Mouse (Mus musculus): ENCODE data around the gene Pou2f3. TPM values are rescaled to one million over a fixed set of nuclear protein-coding genes. Genes with fewer than 3 reads are reported as not detected.

The Pou2f3 gene
- polyA plus RNA-seq, 1 experiment, result not detected

GRCm38 (mm10) chr9:43076163-43076562 is 134.0 kb downstream of the Pou2f3 start:
- Histone ChIP-seq H3K36me3 (ENCODE audit: control insufficient read depth, insufficient read depth) (no peaks in the 10 kb centered on the region), H3K27me3 (ENCODE audit: control insufficient read depth, insufficient read depth, insufficient read length) (no peaks in the 10 kb centered on the region), H3ac (ENCODE audit: control insufficient read depth, insufficient read length) (no peak overlapping the region), H3K4me2 (ENCODE audit: low read depth) (no peak overlapping the region), H3K79me2 (ENCODE audit: control insufficient read depth, insufficient read depth) (peaks cover 96% of the 10 kb centered on the region), H3K4me3 (no peak overlapping the region)
- TF ChIP-seq POLR2A (IDR thresholded peaks at IDR 0.05; ENCODE audit: insufficient read length, low read depth) (no peak), MAX (IDR thresholded peaks at IDR 0.05; ENCODE audit: low read depth) (no peak), MYOD1 (IDR thresholded peaks at IDR 0.05; ENCODE audit: control insufficient read depth in 1 of 3, insufficient read length in 2 of 3, low read depth in 2 of 3) (peak in 1 of 3 experiments; percentile 5)

- TF ChIP-seq CEBPB (IDR thresholded peaks at IDR 0.05; ENCODE audit: insufficient read depth, poor library complexity, severe bottlenecking) (no peak), SRF (IDR thresholded peaks at IDR 0.05; ENCODE audit: control insufficient read depth, insufficient read length, low read depth) (no peak), POLR2AphosphoS2 (IDR thresholded peaks at IDR 0.05; ENCODE audit: insufficient read length, low read depth) (no peak), E2F4 (IDR thresholded peaks at IDR 0.05; ENCODE audit: insufficient read depth) (no peak), TCF3 (IDR thresholded peaks at IDR 0.05; ENCODE audit: insufficient read length, low read depth) (no peak), TCF12 (IDR thresholded peaks at IDR 0.05; ENCODE audit: insufficient read depth, poor library complexity, severe bottlenecking) (no peak)
- Histone ChIP-seq H3K4me3 (no peak overlapping the region), H3K27me3 (ENCODE audit: control insufficient read depth, insufficient read depth, insufficient read length) (no peaks in the 10 kb centered on the region), H3ac (ENCODE audit: control insufficient read depth, insufficient read length) (no peak overlapping the region), H3K79me2 (ENCODE audit: control insufficient read depth, insufficient read depth) (peaks cover 96% of the 10 kb centered on the region), H3K4me2 (ENCODE audit: low read depth) (no peak overlapping the region), H3K36me3 (ENCODE audit: control insufficient read depth, insufficient read depth) (no peaks in the 10 kb centered on the region)
Observed at GRCm38 (mm10) chr9:43074611-43075010, 135.6 kb downstream of the Pou2f3 start.

Other genes with a start within 250 kb of the Pou2f3 start
- gene Arhgef12, start 103.1 kb downstream of the Pou2f3 start, polyA plus RNA-seq (2012; fragmentation: generic; extraction: Trizol), result 12.9 TPM
- gene Tmem136, start 93.8 kb downstream of the Pou2f3 start, polyA plus RNA-seq (2012; fragmentation: generic; extraction: Trizol), result 0.07 TPM
- gene Oaf, start 29.5 kb upstream of the Pou2f3 start, polyA plus RNA-seq (2012; fragmentation: generic; extraction: Trizol), result 27.1 TPM
- 0.05 TPM for gene Trim29, start 100.5 kb upstream of the Pou2f3 start, polyA plus RNA-seq (2012; fragmentation: generic; extraction: Trizol)

Data from myocyte (in vitro differentiated cells).